Mouse (Mus musculus) stomach, postnatal 0 days (tissue): Measurements from ENCODE around the gene Sowahd.

ENCODE experiments used
- CTCF ChIP-seq: IDR thresholded peaks from 2 replicates; pipeline ENCODE4 v1.5.1; 2016; ENCODE audit warnings: antibody characterized with exemption, low read depth, mild to moderate bottlenecking, moderate library complexity
- EP300 ChIP-seq: optimal IDR thresholded peaks from 2 replicates; pipeline ENCODE3; 2016; ENCODE audit warnings: antibody characterized with exemption

GRCm38 (mm10) chrX:37084318-37084926, 35.8 kb downstream of the Sowahd start:
- TF ChIP-seq EP300 (no peak), CTCF (no peak)
